Mouse (Mus musculus) midbrain, postnatal 0 days (tissue): ENCODE data around the gene Olfr998. TPM values are rescaled to one million over a fixed set of nuclear protein-coding genes. Genes with fewer than 3 reads are reported as not detected.
"Not testable (repeated sequence)": the region's sequence is repeated elsewhere in the genome, so short reads cannot be mapped to it uniquely, and the experiment has no call there.

ENCODE experiments used
- ATAC-seq: fragments of 200-750 bp; cut with Nextera tagmentation; 2 replicates; pipeline ENCODE4 v1.8.0; 2017; ENCODE audit warnings: moderate number of reproducible peaks, mild to moderate bottlenecking, moderate TSS enrichment, moderate library complexity; ENCODE audit not compliant: low FRiP score
- DNase-seq: peaks from one replicate; pipeline ENCODE4 v3.0.0-alpha.2; 2015; ENCODE audit warnings: low spot score
- H3K27ac ChIP-seq: fragments of 300-500 bp; sonication (generic); 2 replicates; pipeline ENCODE4 v1.5.1; 2014; ENCODE audit warnings: low read depth, mild to moderate bottlenecking, low read length, mixed read lengths
- H3K27me3 ChIP-seq: fragments of 300-500 bp; sonication (generic); 2 replicates; pipeline ENCODE4 v1.6.1; 2014; ENCODE audit warnings: low read length, control low read depth, mixed read lengths; ENCODE audit not compliant: insufficient read depth
- H3K36me3 ChIP-seq: fragments of 300-500 bp; sonication (generic); 2 replicates; pipeline ENCODE4 v1.6.1; 2014; ENCODE audit warnings: low read length, control low read depth, mixed read lengths; ENCODE audit not compliant: insufficient read depth
- H3K4me1 ChIP-seq: fragments of 300-500 bp; sonication (generic); 2 replicates; pipeline ENCODE4 v1.6.1; 2014; ENCODE audit warnings: mild to moderate bottlenecking, control low read depth, antibody characterized with exemption, low read length, mixed read lengths; ENCODE audit not compliant: insufficient read depth
- H3K4me2 ChIP-seq: fragments of 300-500 bp; sonication (generic); 2 replicates; pipeline ENCODE4 v1.6.1; 2014; ENCODE audit warnings: low read depth, mild to moderate bottlenecking, low read length, mixed read lengths; ENCODE audit not compliant: poor library complexity, severe bottlenecking
- H3K4me3 ChIP-seq: fragments of 300-500 bp; sonication (generic); 2 replicates; pipeline ENCODE4 v1.5.1; 2014; ENCODE audit warnings: low read depth, mild to moderate bottlenecking, low read length, moderate library complexity
- H3K9ac ChIP-seq: fragments of 300-500 bp; sonication (generic); replicated peaks from 2 replicates; pipeline ENCODE4 v1.6.1; 2014; ENCODE audit warnings: mild to moderate bottlenecking, low read length, moderate library complexity, mixed read lengths; ENCODE audit not compliant: poor library complexity, severe bottlenecking
- H3K9me3 ChIP-seq: fragments of 300-500 bp; sonication (generic); 2 replicates; pipeline ENCODE4 v1.6.1; 2016; ENCODE audit warnings: low read length, control low read depth
- CTCF ChIP-seq: IDR thresholded peaks from 2 replicates; pipeline ENCODE4 v1.5.1; 2016; ENCODE audit warnings: antibody characterized with exemption, mild to moderate bottlenecking
- WGBS: fragments of 180-500 bp; shearing (Covaris S2); extraction: QIAGEN DNeasy Blood & Tissue Kit; methylation state at CpG from one replicate; pipeline ENCODE4 v1.1.7; 2014; 5-methylcytosine and 5-hydroxymethylcytosine counted together
- polyA plus RNA-seq: library from polyadenylated mRNA; unstranded; fragments of >200 nt; fragmentation: Nextera tagmentation; extraction: Ambion mirVana; gene quantifications from 2 replicates; pipeline ENCODE4 v1.2.1, GENCODE M21; 2015
- total RNA-seq: library from RNA; depleted of rRNA; stranded (reverse); fragments of >200 nt; gene quantifications from 2 replicates; pipeline ENCODE4 v1.2.3, GENCODE M21; 2014; rRNA removed

The Olfr998 gene
- not detected in 2 replicates for total RNA-seq
- polyA plus RNA-seq, result not detected in 2 replicates

DNA sequence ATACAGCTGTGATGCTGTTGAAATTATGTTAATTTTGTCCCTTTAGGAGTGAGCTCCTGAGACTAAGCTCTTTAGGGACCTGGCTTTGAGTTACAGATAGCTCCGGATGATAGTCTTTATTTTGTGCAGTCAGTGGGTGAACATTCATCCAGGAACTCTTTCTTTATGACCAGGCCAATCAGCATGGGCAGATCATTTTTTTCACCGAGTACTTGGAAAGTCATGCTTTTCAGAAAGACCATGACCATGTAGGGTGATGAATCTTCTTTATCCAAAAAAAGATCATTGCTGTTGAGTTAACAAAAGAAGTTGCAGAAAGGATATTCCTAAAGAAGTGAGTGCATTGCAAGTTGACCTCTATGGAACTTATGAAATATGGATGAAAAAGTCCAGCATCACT, at the start of gene Olfr998:
Gene Olfr998, plus strand, starts transcription at position 301 of the 400 bp plus-strand sequence.
- H3K27me3 ChIP-seq, H3K4me2 ChIP-seq, DNase-seq, H3K9me3 ChIP-seq, H3K9ac ChIP-seq, H3K27ac ChIP-seq, H3K4me1 ChIP-seq, H3K4me3 ChIP-seq, H3K36me3 ChIP-seq, ATAC-seq: not testable (repeated sequence)
- 76% methylated on average over 2 of the region's 2 CpGs for WGBS

DNA sequence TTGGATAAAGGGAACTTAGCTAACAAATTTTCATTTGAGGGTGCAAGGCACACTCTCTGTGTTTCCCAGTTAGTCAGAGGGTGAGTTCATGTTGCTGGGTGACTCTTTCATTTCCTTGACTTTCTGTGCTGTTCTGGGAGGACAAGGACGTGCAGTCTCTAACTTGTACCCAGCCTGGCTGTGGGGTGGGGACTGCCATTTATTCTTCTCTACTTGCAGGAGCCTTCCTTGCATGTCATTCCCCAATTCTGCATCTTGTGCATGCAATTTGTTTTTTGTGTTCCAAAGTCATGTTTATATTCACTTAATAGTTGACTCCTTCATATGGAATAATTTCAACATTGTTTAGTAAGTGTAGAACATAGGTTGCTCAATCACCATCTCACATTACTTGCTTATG, 33.9 kb upstream of the Olfr998 start:
- no peak for TF ChIP-seq CTCF
- no peak overlapping the region for H3K4me3 ChIP-seq
- H3K4me1 ChIP-seq, result no peaks in the 10 kb centered on the region
- DNase-seq (no peak), ATAC-seq (no peak)
- no peaks in the 10 kb centered on the region for H3K27me3 ChIP-seq
- no peaks in the 10 kb centered on the region for H3K9me3 ChIP-seq
- 65% methylated on average over 1 of the region's 1 CpGs for WGBS
- no peaks in the 10 kb centered on the region for H3K36me3 ChIP-seq
- no peak overlapping the region for H3K9ac ChIP-seq
- no peak overlapping the region for H3K4me2 ChIP-seq
- H3K27ac ChIP-seq, result no peak overlapping the region

DNA sequence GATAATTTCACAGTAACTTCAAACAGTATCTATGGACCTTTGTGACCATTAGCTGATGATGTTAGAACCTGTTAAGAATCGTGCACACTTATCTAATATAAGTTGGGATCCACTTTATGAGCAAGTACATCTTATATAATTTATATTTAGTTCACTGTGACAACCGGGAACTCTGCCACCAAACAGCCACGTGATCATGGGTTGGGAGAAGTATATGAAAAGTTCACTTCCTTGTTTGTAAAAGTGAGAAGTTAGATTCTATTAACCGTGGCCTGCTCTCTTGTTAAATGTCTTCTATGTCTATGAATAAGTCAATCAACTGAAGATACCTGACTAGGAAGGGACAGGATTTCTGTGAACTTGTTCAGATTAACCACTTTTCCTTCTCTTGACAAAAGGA, 28.5 kb upstream of the Olfr998 start:
- Histone ChIP-seq H3K4me3 (no peak overlapping the region), H3K27me3 (no peaks in the 10 kb centered on the region), H3K36me3 (no peaks in the 10 kb centered on the region), H3K27ac (no peak overlapping the region), H3K4me2 (no peak overlapping the region), H3K9ac (no peak overlapping the region), H3K9me3 (no peaks in the 10 kb centered on the region), H3K4me1 (no peaks in the 10 kb centered on the region)
- 78% methylated on average over 4 of the region's 4 CpGs for WGBS
- ATAC-seq (no peak), DNase-seq (no peak)
- TF ChIP-seq CTCF, result no peak

DNA sequence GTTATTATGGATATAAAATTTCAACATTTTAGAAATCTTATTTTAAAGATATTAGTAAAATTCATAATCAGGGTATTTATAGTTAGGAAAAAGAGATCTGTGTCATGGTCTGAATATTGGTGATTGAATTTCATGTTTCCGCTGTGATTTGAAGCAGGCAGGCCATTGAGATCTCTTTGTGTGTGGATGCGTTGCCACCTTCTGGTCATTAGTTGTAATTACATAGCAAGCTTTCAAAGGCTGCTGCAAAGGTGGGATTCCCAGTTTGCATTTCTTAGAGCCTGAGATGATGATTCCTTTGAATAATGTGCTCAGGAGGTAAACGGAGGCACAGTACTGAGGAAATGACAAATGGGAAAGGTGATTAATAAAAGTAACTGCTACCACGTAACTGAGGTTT, 27.6 kb upstream of the Olfr998 start:
- 21% methylated on average over 4 of the region's 4 CpGs for WGBS
- DNase-seq (peak; percentile 75), ATAC-seq (no peak; the same call in 1 of the 2 replicates)
- H3K9me3 ChIP-seq, result no peaks in the 10 kb centered on the region
- no peaks in the 10 kb centered on the region for H3K4me1 ChIP-seq
- H3K9ac ChIP-seq, result no peak overlapping the region
- H3K27ac ChIP-seq, result no peak overlapping the region
- H3K4me3 ChIP-seq, result no peak overlapping the region
- TF ChIP-seq CTCF, result peak; percentile 94
- no peaks in the 10 kb centered on the region for H3K27me3 ChIP-seq
- H3K4me2 ChIP-seq, result no peak overlapping the region
- H3K36me3 ChIP-seq, result no peaks in the 10 kb centered on the region

DNA sequence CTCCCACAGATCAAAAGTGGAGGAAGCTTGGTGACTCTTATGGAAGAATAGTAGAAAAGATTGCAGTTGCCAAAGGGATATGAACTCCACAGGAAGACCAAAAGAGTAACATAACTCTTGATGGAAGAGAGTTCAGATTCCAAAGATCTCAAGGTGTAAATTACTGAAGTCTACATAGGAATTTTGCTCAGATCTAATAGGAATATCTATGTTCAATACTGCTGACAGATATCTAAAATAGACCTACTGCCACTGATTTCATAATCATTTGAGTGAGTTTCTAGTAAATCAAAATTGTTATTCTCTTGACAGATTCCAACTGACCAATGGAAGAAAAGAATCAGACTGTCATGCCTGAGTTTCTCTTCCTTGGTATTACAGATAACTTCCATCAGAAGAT, 9.8 kb upstream of the Olfr998 start, which contains the start of gene Olfr996:
Gene Olfr996, plus strand, starts transcription at position 301 of the 400 bp plus-strand sequence.
- TF ChIP-seq CTCF, result no peak
- no peak within 1 kb of the TSS for H3K27ac ChIP-seq
- no peak within 1 kb of the TSS for H3K9ac ChIP-seq
- ATAC-seq (no peak), DNase-seq (no peak)
- H3K9me3 ChIP-seq, result no peaks in the 10 kb centered on the region
- H3K27me3 ChIP-seq, result no peaks in the 10 kb centered on the region
- no peaks in the 10 kb centered on the region for H3K4me1 ChIP-seq
- H3K4me2 ChIP-seq, result no peak within 1 kb of the TSS
- H3K36me3 ChIP-seq, result no peaks in the 10 kb centered on the region
- no peak within 1 kb of the TSS for H3K4me3 ChIP-seq

DNA sequence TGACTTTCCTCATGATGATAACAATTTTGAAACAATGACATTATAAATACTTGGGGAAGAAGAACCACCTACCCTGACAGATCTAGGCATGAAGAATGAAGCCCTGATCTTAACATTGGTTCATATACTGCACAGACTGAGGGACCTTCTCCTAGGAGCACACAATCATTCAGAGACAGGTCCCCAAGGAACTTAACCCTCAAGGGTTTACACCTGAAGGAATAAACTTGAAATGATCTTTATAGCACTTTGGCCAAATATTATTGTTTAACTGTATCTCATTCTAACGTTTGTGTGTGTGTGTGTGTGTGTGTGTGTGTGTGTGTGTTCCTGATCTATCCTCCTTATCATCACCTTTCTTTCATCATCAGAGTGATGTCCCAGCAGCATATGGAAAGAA, 23.1 kb downstream of the Olfr998 start, which contains the start of gene Olfr1000:
Gene Olfr1000, minus strand, starts transcription at position 101 of the 400 bp plus-strand sequence.
- no peaks in the 10 kb centered on the region for H3K4me1 ChIP-seq
- 90% methylated on average over 1 of the region's 1 CpGs for WGBS
- DNase-seq (no peak), ATAC-seq (no peak)
- no peaks in the 10 kb centered on the region for H3K27me3 ChIP-seq
- no peaks in the 10 kb centered on the region for H3K9me3 ChIP-seq
- TF ChIP-seq CTCF, result no peak
- no peak within 1 kb of the TSS for H3K27ac ChIP-seq
- H3K9ac ChIP-seq, result no peak within 1 kb of the TSS
- H3K4me3 ChIP-seq, result no peak within 1 kb of the TSS
- H3K36me3 ChIP-seq, result no peaks in the 10 kb centered on the region
- H3K4me2 ChIP-seq, result no peak within 1 kb of the TSS

Other genes starting within 250 kb of the Olfr998 start
- not detected in 2 replicates for gene Olfr987, start 249.6 kb upstream of the Olfr998 start, total RNA-seq
- gene Olfr987, start 249.6 kb upstream of the Olfr998 start, polyA plus RNA-seq, result not detected in 2 replicates
- not detected in 2 replicates for gene Olfr988, start 225.7 kb upstream of the Olfr998 start, total RNA-seq
- not detected in 2 replicates for gene Olfr988, start 225.7 kb upstream of the Olfr998 start, polyA plus RNA-seq
- gene Olfr992, start 179.5 kb upstream of the Olfr998 start, total RNA-seq, result not detected in 2 replicates
- not detected in 2 replicates for gene Olfr992, start 179.5 kb upstream of the Olfr998 start, polyA plus RNA-seq
- gene Olfr993, start 174.1 kb upstream of the Olfr998 start, total RNA-seq, result not detected in 2 replicates
- not detected in 2 replicates for gene Olfr993, start 174.1 kb upstream of the Olfr998 start, polyA plus RNA-seq
- not detected in 2 replicates for gene Olfr994, start 152.5 kb upstream of the Olfr998 start, total RNA-seq
- gene Olfr994, start 152.5 kb upstream of the Olfr998 start, polyA plus RNA-seq, result not detected in 2 replicates
- not detected in 2 replicates for gene Olfr995, start 145.3 kb upstream of the Olfr998 start, total RNA-seq
- not detected in 2 replicates for gene Olfr995, start 145.3 kb upstream of the Olfr998 start, polyA plus RNA-seq
- gene 4833423E24Rik, start 69.9 kb upstream of the Olfr998 start, total RNA-seq, result 0.05 and 0.24 TPM in 2 replicates
- gene 4833423E24Rik, start 69.9 kb upstream of the Olfr998 start, polyA plus RNA-seq, result 0.41 and 0.56 TPM in 2 replicates
- gene Olfr996, start 9.7 kb upstream of the Olfr998 start, total RNA-seq, result not detected in 2 replicates
- gene Olfr996, start 9.7 kb upstream of the Olfr998 start, polyA plus RNA-seq, result not detected in 2 replicates
- gene Olfr1000, start 23.0 kb downstream of the Olfr998 start, total RNA-seq, result not detected in 2 replicates
- gene Olfr1000, start 23.0 kb downstream of the Olfr998 start, polyA plus RNA-seq, result not detected in 2 replicates
- gene Olfr1002, start 61.8 kb downstream of the Olfr998 start, total RNA-seq, result not detected in 2 replicates
- gene Olfr1002, start 61.8 kb downstream of the Olfr998 start, polyA plus RNA-seq, result not detected in 2 replicates
- gene Olfr154, start 75.5 kb downstream of the Olfr998 start, total RNA-seq, result not detected in 2 replicates
- gene Olfr154, start 75.5 kb downstream of the Olfr998 start, polyA plus RNA-seq, result not detected in 2 replicates
- gene Olfr1006, start 89.8 kb downstream of the Olfr998 start, total RNA-seq, result not detected in 2 replicates
- gene Olfr1006, start 89.8 kb downstream of the Olfr998 start, polyA plus RNA-seq, result not detected in 2 replicates
- not detected in 2 replicates for gene Olfr1008, start 100.5 kb downstream of the Olfr998 start, total RNA-seq
- gene Olfr1008, start 100.5 kb downstream of the Olfr998 start, polyA plus RNA-seq, result not detected in 2 replicates
- not detected in 2 replicates for gene Olfr1009, start 126.5 kb downstream of the Olfr998 start, total RNA-seq
- gene Olfr1009, start 126.5 kb downstream of the Olfr998 start, polyA plus RNA-seq, result not detected in 2 replicates
- gene Olfr1012, start 173.8 kb downstream of the Olfr998 start, total RNA-seq, result not detected in 2 replicates
- gene Olfr1012, start 173.8 kb downstream of the Olfr998 start, polyA plus RNA-seq, result not detected in 2 replicates
- not detected in 2 replicates for gene Olfr1013, start 178.2 kb downstream of the Olfr998 start, total RNA-seq
- gene Olfr1013, start 178.2 kb downstream of the Olfr998 start, polyA plus RNA-seq, result not detected in 2 replicates
- not detected in 2 replicates for gene Olfr1014, start 183.8 kb downstream of the Olfr998 start, total RNA-seq
- not detected in 2 replicates for gene Olfr1014, start 183.8 kb downstream of the Olfr998 start, polyA plus RNA-seq
- gene Olfr1015, start 193.1 kb downstream of the Olfr998 start, total RNA-seq, result not detected in 2 replicates
- gene Olfr1015, start 193.1 kb downstream of the Olfr998 start, polyA plus RNA-seq, result not detected in 2 replicates
- not detected in 2 replicates for gene Olfr1016, start 213.6 kb downstream of the Olfr998 start, total RNA-seq
- gene Olfr1016, start 213.6 kb downstream of the Olfr998 start, polyA plus RNA-seq, result not detected in 2 replicates
- not detected in 2 replicates for gene Olfr1018, start 229.5 kb downstream of the Olfr998 start, total RNA-seq
- not detected in 2 replicates for gene Olfr1018, start 229.5 kb downstream of the Olfr998 start, polyA plus RNA-seq